Mouse (Mus musculus): Measurements from ENCODE around the gene Adamtsl5. TPM values are rescaled to one million over a fixed set of nuclear protein-coding genes. Genes with fewer than 3 reads are reported as not detected.
A peak's percentile ranks its signal among the peaks of the same experiment; 100 is the strongest.

Adamtsl5 gene
- polyA plus RNA-seq, 1 experiment from 2014 or later: 2.6 TPM

DNA sequence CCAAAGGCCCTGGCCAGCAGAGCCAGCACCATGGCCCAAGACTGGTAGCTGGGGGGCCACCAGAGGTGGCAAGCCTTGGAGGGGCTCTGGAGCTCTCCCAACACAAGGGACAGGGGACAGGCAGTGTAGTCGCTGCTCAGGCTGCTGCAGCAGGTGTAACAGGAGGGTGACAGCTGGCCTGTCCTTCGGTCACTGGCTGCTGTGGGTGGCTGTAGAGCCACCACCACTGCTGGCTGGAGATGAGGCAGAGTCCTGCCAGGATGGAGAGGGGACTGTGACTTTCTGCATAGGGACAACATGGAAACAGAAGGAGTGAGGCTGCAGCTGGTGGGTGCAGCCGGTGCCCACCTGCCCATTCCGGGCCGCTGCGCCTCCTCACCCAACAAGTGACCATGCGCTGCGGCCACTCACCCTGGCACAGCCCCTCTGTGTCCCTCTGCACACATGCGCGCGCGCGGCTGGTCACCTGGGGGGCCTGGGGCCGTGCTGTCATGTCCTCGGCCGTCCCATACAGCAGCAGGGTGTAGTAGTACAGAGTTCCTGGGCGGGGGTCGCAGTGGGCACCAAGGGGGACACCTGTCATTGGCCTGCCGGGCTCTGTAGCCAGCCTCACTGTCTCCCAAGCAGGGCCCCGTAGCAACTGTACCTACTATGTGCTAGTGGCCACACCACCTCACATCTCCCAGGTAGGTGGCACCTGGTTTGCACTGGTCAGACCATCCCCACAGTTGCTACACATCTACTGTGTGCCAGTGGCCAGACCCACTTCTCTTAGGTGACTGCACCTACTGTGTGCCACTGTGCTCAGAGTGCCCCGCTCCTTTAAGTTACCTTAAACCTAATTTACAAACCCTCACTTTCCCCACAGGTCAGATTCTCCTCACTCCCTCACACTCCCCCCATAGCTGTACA lies 26.3 kb downstream of the Adamtsl5 start:
- Histone ChIP-seq H3K9me3 (ENCODE audit: control insufficient read depth, low read length) (no peaks in the 10 kb centered on the region), H3K27ac (ENCODE audit: low read depth, low read length) (peak overlapping the region; percentile 4; the same call in 1 of the 2 replicates), H3K4me1 (replicated peaks; ENCODE audit: control insufficient read depth, insufficient read depth, low read length) (peaks cover 49% of the 10 kb centered on the region), H3K4me2 (peak overlapping the region; percentile 99), H3K27me3 (replicated peaks; ENCODE audit: control insufficient read depth, insufficient read depth, low read length) (peaks cover 9% of the 10 kb centered on the region; the same call in 1 of the 2 replicates), H3K36me3 (ENCODE audit: control insufficient read depth, insufficient read depth, low read length) (peaks cover 6% of the 10 kb centered on the region; the same call in 1 of the 2 replicates), H3K9ac (ENCODE audit: low read depth, low read length) (peak overlapping the region; percentile 85), H3K4me3 (ENCODE audit: low read depth, low read length) (peak overlapping the region; percentile 75)
- DNase-seq (ENCODE audit: low spot score) (no peak), ATAC-seq (replicated peaks; ENCODE audit: low FRiP score) (no peak)
- WGBS: 90% methylated on average over 21 of the region's 21 CpGs

DNA sequence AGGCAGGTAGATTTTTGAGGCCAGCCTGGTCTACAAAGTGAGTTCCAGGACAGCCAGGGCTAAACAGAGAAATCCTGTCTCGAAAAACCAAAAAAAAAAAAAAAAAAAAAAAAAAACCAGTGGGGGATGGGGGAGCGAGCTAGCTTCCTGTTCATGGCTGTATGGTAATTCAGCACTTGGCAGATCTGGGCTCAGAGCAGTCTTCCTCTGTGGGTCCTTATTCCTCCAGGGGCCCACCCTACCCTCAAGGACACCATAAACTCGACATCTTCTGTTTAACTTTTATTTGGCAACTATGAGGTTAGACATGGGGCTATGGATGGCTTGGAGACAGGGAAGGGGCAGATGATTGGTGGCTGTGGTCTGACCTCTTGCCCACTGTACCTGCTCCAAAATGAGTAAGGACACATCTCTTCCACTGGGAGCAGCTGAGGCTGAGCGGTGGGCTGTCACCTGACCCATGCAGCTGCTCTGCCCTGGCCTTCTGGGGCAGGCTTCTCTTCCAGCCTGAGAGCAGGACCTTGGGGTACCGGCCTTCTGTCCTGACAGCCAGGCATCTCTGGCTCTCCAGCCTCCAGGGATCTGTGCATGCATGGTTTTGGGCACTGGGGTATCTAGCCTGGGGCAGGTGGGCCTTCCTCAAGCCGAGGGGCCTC lies 27.1 kb downstream of the Adamtsl5 start:
- peaks cover 6% of the 10 kb centered on the region; the same call in 1 of the 2 replicates for H3K36me3 ChIP-seq (ENCODE audit: control insufficient read depth, insufficient read depth, low read length)
- ATAC-seq (replicated peaks; ENCODE audit: low FRiP score) (no peak), DNase-seq (ENCODE audit: low spot score) (no peak)
- H3K27me3 ChIP-seq (replicated peaks; ENCODE audit: control insufficient read depth, insufficient read depth, low read length): peaks cover 17% of the 10 kb centered on the region
- no peaks in the 10 kb centered on the region for H3K9me3 ChIP-seq (ENCODE audit: control insufficient read depth, low read length)
- H3K4me1 ChIP-seq (replicated peaks; ENCODE audit: control insufficient read depth, insufficient read depth, low read length): peaks cover 57% of the 10 kb centered on the region
- peak overlapping the region; percentile 87 for H3K27ac ChIP-seq (ENCODE audit: low read depth, low read length)
- 0 out of 2 replicates have a peak overlapping the region, but pooled peaks have one; percentile 75 for H3K4me3 ChIP-seq (ENCODE audit: low read depth, low read length)
- WGBS: 68% methylated on average over 6 of the region's 6 CpGs
- H3K9ac ChIP-seq (ENCODE audit: low read depth, low read length): no peak overlapping the region
- H3K4me2 ChIP-seq: peak overlapping the region; percentile 99

DNA sequence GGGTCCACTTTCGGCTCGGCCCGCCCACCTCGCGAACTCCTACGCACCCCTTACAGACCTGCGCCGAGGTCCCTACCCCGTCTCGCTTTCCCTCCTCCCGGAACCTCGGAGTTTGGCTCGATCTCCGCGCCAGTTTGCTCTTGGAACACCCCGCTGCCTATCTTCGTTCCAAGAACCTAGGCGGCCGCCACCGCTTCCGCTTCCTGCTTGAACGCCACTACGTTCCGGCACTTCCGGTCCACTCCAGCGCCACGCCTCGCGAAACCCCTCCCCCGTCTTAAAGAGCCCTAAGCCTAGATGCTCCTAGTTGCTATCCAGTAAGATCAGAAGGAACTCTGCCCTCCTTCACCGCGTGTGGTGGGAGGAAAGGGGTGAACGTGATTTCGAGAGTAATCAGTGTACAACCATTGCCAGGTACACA lies 27.9 kb downstream of the Adamtsl5 start, which contains the start of gene 2310011J03Rik:
2310011J03Rik (minus strand) TSS at position 198 of the 421 bp plus-strand sequence.
- no peaks in the 10 kb centered on the region for H3K9me3 ChIP-seq (ENCODE audit: control insufficient read depth, low read length)
- H3K4me3 ChIP-seq (ENCODE audit: low read depth, low read length): peak within 1 kb of the TSS; percentile 94
- WGBS: under 1% methylated on average over 34 of the region's 34 CpGs
- H3K4me1 ChIP-seq (replicated peaks; ENCODE audit: control insufficient read depth, insufficient read depth, low read length): peaks cover 57% of the 10 kb centered on the region
- peak; percentile 91 for DNase-seq (ENCODE audit: low spot score)
- peak within 1 kb of the TSS; percentile 99 for H3K4me2 ChIP-seq
- H3K27me3 ChIP-seq (replicated peaks; ENCODE audit: control insufficient read depth, insufficient read depth, low read length): peaks cover 25% of the 10 kb centered on the region
- ATAC-seq (replicated peaks; ENCODE audit: low FRiP score): peak; percentile 53
- peaks cover 6% of the 10 kb centered on the region; the same call in 1 of the 2 replicates for H3K36me3 ChIP-seq (ENCODE audit: control insufficient read depth, insufficient read depth, low read length)
- peak within 1 kb of the TSS; percentile 87 for H3K27ac ChIP-seq (ENCODE audit: low read depth, low read length)
- peak within 1 kb of the TSS; percentile 93 for H3K9ac ChIP-seq (ENCODE audit: low read depth, low read length)

DNA sequence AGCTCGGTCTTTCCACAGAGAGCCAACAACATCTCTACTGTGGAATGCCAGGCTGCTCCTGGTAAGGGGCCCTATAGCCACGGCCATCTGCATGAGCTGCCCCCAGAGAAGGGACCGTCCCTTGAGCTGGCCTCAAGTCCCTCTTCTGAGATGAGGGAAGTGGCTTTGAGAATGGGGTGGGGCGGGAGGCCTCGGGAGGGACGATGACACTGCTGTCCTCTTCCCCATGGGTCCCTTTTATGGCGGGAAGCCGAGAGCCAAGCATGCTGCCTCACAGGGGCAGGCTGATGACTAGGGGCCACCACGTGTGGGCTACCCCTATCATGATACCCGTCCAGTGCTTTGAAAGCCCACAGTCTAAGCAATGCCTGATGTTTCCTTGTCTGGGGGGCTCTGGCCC lies 31.2 kb downstream of the Adamtsl5 start:
- Histone ChIP-seq H3K4me1 (replicated peaks; ENCODE audit: control insufficient read depth, insufficient read depth, low read length) (peaks cover 42% of the 10 kb centered on the region), H3K27ac (ENCODE audit: low read depth, low read length) (no peak overlapping the region), H3K4me2 (0 out of 2 replicates have a peak overlapping the region, but pooled peaks have one; percentile 16), H3K4me3 (ENCODE audit: low read depth, low read length) (0 out of 2 replicates have a peak overlapping the region, but pooled peaks have one; percentile 10), H3K27me3 (replicated peaks; ENCODE audit: control insufficient read depth, insufficient read depth, low read length) (peaks cover 58% of the 10 kb centered on the region), H3K36me3 (ENCODE audit: control insufficient read depth, insufficient read depth, low read length) (peaks cover 6% of the 10 kb centered on the region; the same call in 1 of the 2 replicates), H3K9ac (ENCODE audit: low read depth, low read length) (no peak overlapping the region), H3K9me3 (ENCODE audit: control insufficient read depth, low read length) (no peaks in the 10 kb centered on the region)
- no peak for ATAC-seq (replicated peaks; ENCODE audit: low FRiP score)
- DNase-seq (ENCODE audit: low spot score): no peak
- WGBS: 44% methylated on average over 10 of the region's 10 CpGs

DNA sequence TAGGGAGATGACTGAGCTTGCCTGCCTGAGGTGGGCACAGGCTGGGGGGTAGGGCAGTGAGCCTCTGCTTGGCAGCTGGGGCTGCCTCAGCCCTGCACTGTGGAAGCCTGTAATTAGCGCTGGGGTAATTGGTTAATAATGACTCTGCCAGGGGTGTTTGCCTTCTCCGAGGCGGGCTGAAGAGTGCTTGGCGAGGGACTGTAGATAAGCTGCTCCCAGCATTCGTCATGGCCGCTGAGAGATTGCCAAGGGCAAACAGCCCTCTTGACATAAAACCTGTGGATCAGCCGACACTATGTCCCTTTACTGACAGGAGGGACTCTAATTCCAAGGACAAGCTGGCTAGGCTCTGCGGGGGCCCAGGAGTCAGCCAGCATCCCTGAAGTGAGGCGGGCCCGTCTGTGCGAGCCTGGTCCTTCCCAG lies 31.8 kb downstream of the Adamtsl5 start:
- Histone ChIP-seq H3K36me3 (ENCODE audit: control insufficient read depth, insufficient read depth, low read length) (peaks cover 6% of the 10 kb centered on the region; the same call in 1 of the 2 replicates), H3K4me1 (replicated peaks; ENCODE audit: control insufficient read depth, insufficient read depth, low read length) (peaks cover 36% of the 10 kb centered on the region), H3K4me2 (peak overlapping the region; percentile 16; the same call in 1 of the 2 replicates), H3K9me3 (ENCODE audit: control insufficient read depth, low read length) (no peaks in the 10 kb centered on the region), H3K4me3 (ENCODE audit: low read depth, low read length) (no peak overlapping the region), H3K27me3 (replicated peaks; ENCODE audit: control insufficient read depth, insufficient read depth, low read length) (peaks cover 65% of the 10 kb centered on the region), H3K27ac (ENCODE audit: low read depth, low read length) (no peak overlapping the region), H3K9ac (ENCODE audit: low read depth, low read length) (no peak overlapping the region)
- WGBS: 17% methylated on average over 11 of the region's 11 CpGs
- DNase-seq (ENCODE audit: low spot score) (no peak), ATAC-seq (replicated peaks; ENCODE audit: low FRiP score) (no peak)

DNA sequence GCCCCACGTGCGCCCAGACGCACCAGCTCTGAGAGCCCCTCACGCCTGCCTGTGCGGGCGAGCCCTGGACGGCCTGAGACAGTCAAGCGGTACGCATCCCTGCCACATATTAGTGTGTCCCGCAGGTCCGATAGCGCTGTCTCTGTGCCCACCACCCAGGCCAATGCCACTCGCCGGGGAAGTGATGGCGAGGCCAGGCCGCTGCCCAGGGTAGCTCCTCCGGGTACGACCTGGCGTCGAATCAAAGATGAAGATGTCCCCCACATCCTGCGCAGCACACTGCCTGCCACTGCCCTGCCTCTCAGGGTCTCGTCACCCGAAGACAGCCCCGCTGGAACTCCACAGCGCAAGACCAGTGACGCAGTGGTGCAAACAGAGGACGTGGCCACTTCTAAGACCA lies 32.9 kb downstream of the Adamtsl5 start:
- H3K9ac ChIP-seq (ENCODE audit: low read depth, low read length): no peak overlapping the region

DNA sequence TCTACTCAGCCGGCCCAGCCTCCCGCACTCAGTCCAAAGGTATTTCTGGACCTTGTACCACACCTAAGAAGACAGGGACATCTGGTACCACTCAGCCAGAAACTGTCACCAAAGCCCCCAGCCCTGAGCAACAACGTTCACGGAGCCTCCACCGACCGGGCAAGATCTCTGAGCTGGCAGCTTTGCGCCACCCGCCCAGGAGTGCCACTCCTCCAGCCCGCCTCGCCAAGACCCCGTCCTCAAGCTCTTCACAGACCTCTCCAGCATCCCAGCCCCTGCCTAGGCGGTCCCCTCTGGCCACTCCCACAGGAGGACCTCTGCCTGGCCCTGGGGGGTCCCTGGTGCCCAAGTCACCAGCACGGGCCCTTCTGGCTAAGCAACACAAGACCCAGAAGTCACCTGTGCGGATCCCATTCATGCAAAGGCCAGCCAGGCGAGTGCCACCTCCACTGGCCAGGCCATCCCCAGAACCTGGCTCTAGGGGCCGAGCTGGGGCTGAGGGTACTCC lies 33.7 kb downstream of the Adamtsl5 start:
- ATAC-seq (replicated peaks; ENCODE audit: low FRiP score) (no peak), DNase-seq (ENCODE audit: low spot score) (no peak)
- H3K4me1 ChIP-seq (replicated peaks; ENCODE audit: control insufficient read depth, insufficient read depth, low read length): peaks cover 27% of the 10 kb centered on the region
- no peaks in the 10 kb centered on the region for H3K9me3 ChIP-seq (ENCODE audit: control insufficient read depth, low read length)
- peaks cover 80% of the 10 kb centered on the region for H3K27me3 ChIP-seq (replicated peaks; ENCODE audit: control insufficient read depth, insufficient read depth, low read length)
- H3K9ac ChIP-seq (ENCODE audit: low read depth, low read length): no peak overlapping the region
- 54% methylated on average over 16 of the region's 16 CpGs for WGBS
- peaks cover 6% of the 10 kb centered on the region; the same call in 1 of the 2 replicates for H3K36me3 ChIP-seq (ENCODE audit: control insufficient read depth, insufficient read depth, low read length)
- no peak overlapping the region for H3K4me2 ChIP-seq
- H3K4me3 ChIP-seq (ENCODE audit: low read depth, low read length): 0 out of 2 replicates have a peak overlapping the region, but pooled peaks have one; percentile 10
- H3K27ac ChIP-seq (ENCODE audit: low read depth, low read length): no peak overlapping the region

More for the DNA sequence above, 32.9 kb downstream of the Adamtsl5 start:
- 38% methylated on average over 27 of the region's 27 CpGs for WGBS
- H3K27ac ChIP-seq (ENCODE audit: low read depth, low read length): no peak overlapping the region
- peak overlapping the region; percentile 10; the same call in 1 of the 2 replicates for H3K4me3 ChIP-seq (ENCODE audit: low read depth, low read length)
- H3K27me3 ChIP-seq (replicated peaks; ENCODE audit: control insufficient read depth, insufficient read depth, low read length): peaks cover 75% of the 10 kb centered on the region
- H3K4me2 ChIP-seq: no peak overlapping the region
- H3K36me3 ChIP-seq (ENCODE audit: control insufficient read depth, insufficient read depth, low read length): peaks cover 6% of the 10 kb centered on the region; the same call in 1 of the 2 replicates
- H3K4me1 ChIP-seq (replicated peaks; ENCODE audit: control insufficient read depth, insufficient read depth, low read length): peaks cover 30% of the 10 kb centered on the region
- DNase-seq (ENCODE audit: low spot score) (no peak), ATAC-seq (replicated peaks; ENCODE audit: low FRiP score) (no peak)
- H3K9me3 ChIP-seq (ENCODE audit: control insufficient read depth, low read length): no peaks in the 10 kb centered on the region

DNA sequence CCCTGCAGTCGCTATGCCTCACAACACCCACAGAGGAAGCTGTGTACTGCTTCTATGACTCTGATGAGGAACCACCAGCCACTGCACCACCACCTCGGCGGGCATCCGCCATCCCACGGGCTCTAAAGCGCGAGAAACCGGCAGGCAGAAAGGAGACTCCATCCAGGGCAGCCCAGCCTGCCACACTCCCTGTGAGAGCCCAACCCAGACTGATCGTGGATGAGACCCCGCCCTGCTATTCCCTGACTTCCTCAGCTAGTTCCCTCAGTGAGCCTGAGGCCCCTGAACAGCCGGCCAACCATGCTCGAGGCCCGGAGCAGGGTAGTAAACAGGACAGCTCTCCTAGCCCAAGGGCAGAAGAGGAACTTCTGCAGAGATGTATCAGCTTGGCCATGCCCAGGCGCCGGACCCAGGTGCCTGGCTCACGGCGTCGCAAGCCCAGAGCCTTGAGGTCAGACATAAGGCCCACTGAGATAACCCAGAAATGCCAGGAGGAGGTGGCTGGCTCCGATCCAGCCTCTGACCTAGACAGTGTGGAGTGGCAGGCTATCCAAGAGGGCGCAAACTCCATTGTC lies 34.5 kb downstream of the Adamtsl5 start:
- Histone ChIP-seq H3K27ac (ENCODE audit: low read depth, low read length) (no peak overlapping the region), H3K36me3 (ENCODE audit: control insufficient read depth, insufficient read depth, low read length) (peaks cover 6% of the 10 kb centered on the region; the same call in 1 of the 2 replicates), H3K27me3 (replicated peaks; ENCODE audit: control insufficient read depth, insufficient read depth, low read length) (peaks cover 87% of the 10 kb centered on the region), H3K4me1 (replicated peaks; ENCODE audit: control insufficient read depth, insufficient read depth, low read length) (peaks cover 20% of the 10 kb centered on the region), H3K9ac (ENCODE audit: low read depth, low read length) (no peak overlapping the region), H3K4me3 (ENCODE audit: low read depth, low read length) (no peak overlapping the region), H3K9me3 (ENCODE audit: control insufficient read depth, low read length) (no peaks in the 10 kb centered on the region), H3K4me2 (no peak overlapping the region)
- WGBS: 27% methylated on average over 20 of the region's 20 CpGs
- DNase-seq (ENCODE audit: low spot score): no peak
- no peak for ATAC-seq (replicated peaks; ENCODE audit: low FRiP score)
